Mouse (Mus musculus) neural tube, embryonic 10.5 days (tissue): Measurements from ENCODE around the gene Tob2.
A peak's percentile ranks its signal among the peaks of the same experiment; 100 is the strongest.

Source experiments
- DNase-seq: peaks from one replicate; pipeline ENCODE4 v3.0.0-alpha.2; 2017; ENCODE audit warnings: low spot score; ENCODE audit errors: extremely low spot score

Gene Tob2

GRCm38 (mm10) chr15:81812287-81812686 is 46.3 kb downstream of the Tob2 start:
- no peak for DNase-seq

- no peak for DNase-seq
Measured at GRCm38 (mm10) chr15:81811599-81811996, 47.0 kb downstream of the Tob2 start.

- peak; percentile 99 for DNase-seq
Measured at GRCm38 (mm10) chr15:81810671-81811598, 47.7 kb downstream of the Tob2 start.

GRCm38 (mm10) chr15:81810150-81810549 is 48.4 kb downstream of the Tob2 start:
- DNase-seq: no peak

- DNase-seq: no peak
Measured at GRCm38 (mm10) chr15:81809550-81809949, 49.0 kb downstream of the Tob2 start.

- no peak for DNase-seq
Measured at GRCm38 (mm10) chr15:81808799-81809198, 49.8 kb downstream of the Tob2 start.

- no peak for DNase-seq
Measured at GRCm38 (mm10) chr15:81806621-81807404, 51.8 kb downstream of the Tob2 start.

- peak; percentile 30 for DNase-seq
Measured at GRCm38 (mm10) chr15:81805624-81806023, 53.0 kb downstream of the Tob2 start.

GRCm38 (mm10) chr15:81804883-81805282 is 53.7 kb downstream of the Tob2 start:
- DNase-seq: no peak

- DNase-seq: no peak
Measured at GRCm38 (mm10) chr15:81804172-81804571, 54.4 kb downstream of the Tob2 start.

GRCm38 (mm10) chr15:81803425-81803951 is 55.1 kb downstream of the Tob2 start:
- DNase-seq: no peak

GRCm38 (mm10) chr15:81802941-81803351 is 55.6 kb downstream of the Tob2 start:
- no peak for DNase-seq

- DNase-seq: peak; percentile 72
Measured at GRCm38 (mm10) chr15:81802001-81802890, 56.4 kb downstream of the Tob2 start, which contains the start of gene Tef. Gene Tef, plus strand, starts transcription at chr15:81802421.

GRCm38 (mm10) chr15:81800391-81800790 is 58.2 kb downstream of the Tob2 start:
- no peak for DNase-seq

- DNase-seq: no peak
Measured at GRCm38 (mm10) chr15:81798421-81798820, 60.2 kb downstream of the Tob2 start.
